Mouse (Mus musculus) Patski (cell line): Measurements from ENCODE around the gene Ocel1. TPM values are rescaled to one million over a fixed set of nuclear protein-coding genes. Genes with fewer than 3 reads are reported as not detected.

Source experiments
- ATAC-seq: fragments of 100-300 bp; one replicate; pipeline ENCODE4 v1.8.0; 2021
- CTCF ChIA-PET: fragments of 350-600 bp; sonication (Branson Sonifier 250); formaldehyde crosslinking; loops from one replicate; lab custom pipeline; 2022; ENCODE audit warnings: inconsistent platforms; lab: Charles Lee
- POLR2A ChIA-PET: fragments of 350-600 bp; sonication (Branson Sonifier 250); formaldehyde crosslinking; loops from one replicate; lab custom pipeline; 2022; ENCODE audit warnings: antibody characterized with exemption, inconsistent platforms; lab: Charles Lee
- DNase-seq: peaks from one replicate; pipeline ENCODE4 v3.0.0-alpha.2; 2011; ENCODE audit warnings: low read depth, low spot score
- H3K27me3 ChIP-seq: fragments of 371-371 bp; one replicate; pipeline ENCODE4 v1.5.1; 2021
- CTCF ChIP-seq: fragments of 100-300 bp; IDR thresholded peaks from one replicate; pipeline ENCODE4 v1.5.1; 2021
- in situ Hi-C: fragments of 300-500 bp; cut with MboI; formaldehyde crosslinking; loops from 3 replicates; pipeline ENCODE4 v1.11.1; 2018; ENCODE audit warnings: low pct_unique_long_range_greater_than_20kb, mixed read lengths
- polyA plus RNA-seq: library from polyadenylated mRNA; unstranded; gene quantifications from one replicate; pipeline ENCODE4 v1.2.3, GENCODE M21; 2021

Gene Ocel1
- polyA plus RNA-seq, 1 experiment from 2014 or later: 19.9 TPM

- in situ Hi-C loops: loop anchor here (25.0 kb wide), 1 partner anchor 480 kb away; the partner anchor contains the start of genes Rpl18a and Slc5a5
- no peak for TF ChIP-seq CTCF
- ATAC-seq: no peak
- DNase-seq: no peak
- no peaks in the 10 kb centered on the region for H3K27me3 ChIP-seq
- ChIA-PET CTCF (no interaction called here), POLR2A (interaction anchor here (1.1 to 1.6 kb wide), 3 partner anchors 12 to 37 kb away, joined by 3 to 5 read pairs (median 4); no protein-coding TSS in a partner anchor)
These were observed 3.4 kb upstream of the Ocel1 start for GRCm38 (mm10) chr8:71367529-71368176.

GRCm38 (mm10) chr8:71368366-71368765 lies 2.7 kb upstream of the Ocel1 start:
- ATAC-seq (no peak), DNase-seq (no peak)
- TF ChIP-seq CTCF: no peak
- ChIA-PET POLR2A (interaction anchor here (1.1 to 1.6 kb wide), 2 partner anchors 11 to 36 kb away, joined by 4 to 5 read pairs; no protein-coding TSS in a partner anchor), CTCF (no interaction called here)
- in situ Hi-C loops: loop anchor here (25.0 kb wide), 1 partner anchor 481 kb away; the partner anchor contains the start of genes Rpl18a and Slc5a5
- H3K27me3 ChIP-seq: no peaks in the 10 kb centered on the region

- in situ Hi-C loops: loop anchor here (25.0 kb wide), 1 partner anchor 482 kb away; the partner anchor contains the start of genes Rpl18a and Slc5a5
- ATAC-seq (no peak), DNase-seq (no peak)
- POLR2A ChIA-PET: no interaction called here
- TF ChIP-seq CTCF: no peak
- CTCF ChIA-PET: no interaction called here
- H3K27me3 ChIP-seq: no peaks in the 10 kb centered on the region
These were observed 1.9 kb upstream of the Ocel1 start for GRCm38 (mm10) chr8:71369040-71369718.

- DNase-seq (no peak), ATAC-seq (no peak)
- POLR2A ChIA-PET: interaction anchor here (0.6 to 2.4 kb wide), 2 partner anchors 10 to 60 kb away, joined by 3 to 16 read pairs; partner anchors contain the start of gene Nr2f6
- in situ Hi-C loops: loop anchor here (5.0 to 25.0 kb wide), 2 partner anchors 37 to 483 kb away; partner anchors contain the start of genes Ankle1, Rpl18a and Slc5a5
- no peak for TF ChIP-seq CTCF
- no peaks in the 10 kb centered on the region for H3K27me3 ChIP-seq
- CTCF ChIA-PET: interaction anchor here (2.3 to 3.0 kb wide), 3 partner anchors 11 to 34 kb away, joined by 12 to 14 read pairs (median 12); partner anchors contain the start of genes Babam1 and Nr2f6
These were observed 325 bp upstream of the Ocel1 start for GRCm38 (mm10) chr8:71370711-71371235.

- POLR2A ChIA-PET: interaction anchor here (0.5 to 2.4 kb wide), 4 partner anchors 9 to 1947 kb away, joined by 3 to 16 read pairs (median 4); partner anchors contain the start of genes Ankle1 and Nr2f6
- no peak for DNase-seq
- CTCF ChIA-PET: interaction anchor here (1.1 to 3.0 kb wide), 4 partner anchors 9 to 32 kb away, joined by 3 to 14 read pairs (median 12); partner anchors contain the start of genes Babam1 and Nr2f6
- in situ Hi-C loops: loop anchor here (5.0 to 25.0 kb wide), 2 partner anchors 35 to 485 kb away; partner anchors contain the start of genes Ankle1, Rpl18a and Slc5a5
- no peak for ATAC-seq
- no peaks in the 10 kb centered on the region for H3K27me3 ChIP-seq
- no peak for TF ChIP-seq CTCF
These were observed 1.3 kb downstream of the Ocel1 start for GRCm38 (mm10) chr8:71372427-71372826.

- no peak for TF ChIP-seq CTCF
- ChIA-PET CTCF (interaction anchor here (1.2 to 3.0 kb wide), 4 partner anchors 8 to 34 kb away, joined by 4 to 14 read pairs (median 12); partner anchors contain the start of genes Babam1 and Nr2f6), POLR2A (interaction anchor here (1.0 to 2.4 kb wide), 2 partner anchors 8 to 24 kb away, joined by 4 to 16 read pairs; partner anchors contain the start of genes Babam1 and Nr2f6)
- H3K27me3 ChIP-seq: no peaks in the 10 kb centered on the region
- in situ Hi-C loops: loop anchor here (5.0 to 25.0 kb wide), 2 partner anchors 34 to 486 kb away; partner anchors contain the start of genes Ankle1, Rpl18a and Slc5a5
- DNase-seq (no peak), ATAC-seq (no peak)
These were observed 1.9 kb downstream of the Ocel1 start for GRCm38 (mm10) chr8:71373000-71373399.

GRCm38 (mm10) chr8:71374616-71375206 lies 3.6 kb downstream of the Ocel1 start:
- no peak for TF ChIP-seq CTCF
- CTCF ChIA-PET: no interaction called here
- POLR2A ChIA-PET: no interaction called here
- no peaks in the 10 kb centered on the region for H3K27me3 ChIP-seq
- in situ Hi-C loops: loop anchor here (5.0 to 25.0 kb wide), 2 partner anchors 33 to 487 kb away; partner anchors contain the start of genes Ankle1, Rpl18a and Slc5a5
- no peak for ATAC-seq
- no peak for DNase-seq

- POLR2A ChIA-PET: no interaction called here
- no peaks in the 10 kb centered on the region for H3K27me3 ChIP-seq
- no peak for TF ChIP-seq CTCF
- no peak for DNase-seq
- no peak for ATAC-seq
- in situ Hi-C loops: no loop called here
- CTCF ChIA-PET: interaction anchor here (1.2 kb wide), 1 partner anchor 89 kb away, joined by 3 read pairs; the partner anchor contains the start of gene Mrpl34
These were observed 4.7 kb downstream of the Ocel1 start for GRCm38 (mm10) chr8:71375581-71376422.
